Mouse (Mus musculus) cortical plate, adult 2 months (tissue): ENCODE measurements around the gene Cacna2d3.

Experiments used
- CTCF ChIP-seq: fragments of 200-500 bp; IDR thresholded peaks from 2 replicates; pipeline ENCODE4 v1.5.1; 2011; ENCODE audit warnings: mild to moderate bottlenecking, control low read depth, low read length; ENCODE audit not compliant: insufficient read depth; ENCODE audit errors: extremely low read depth
- POLR2A ChIP-seq: fragments of 200-500 bp; IDR thresholded peaks from 2 replicates; pipeline ENCODE4 v1.6.1; 2011; ENCODE audit warnings: mild to moderate bottlenecking, low read length, control low read depth; ENCODE audit not compliant: insufficient read depth; ENCODE audit errors: extremely low read depth

DNA sequence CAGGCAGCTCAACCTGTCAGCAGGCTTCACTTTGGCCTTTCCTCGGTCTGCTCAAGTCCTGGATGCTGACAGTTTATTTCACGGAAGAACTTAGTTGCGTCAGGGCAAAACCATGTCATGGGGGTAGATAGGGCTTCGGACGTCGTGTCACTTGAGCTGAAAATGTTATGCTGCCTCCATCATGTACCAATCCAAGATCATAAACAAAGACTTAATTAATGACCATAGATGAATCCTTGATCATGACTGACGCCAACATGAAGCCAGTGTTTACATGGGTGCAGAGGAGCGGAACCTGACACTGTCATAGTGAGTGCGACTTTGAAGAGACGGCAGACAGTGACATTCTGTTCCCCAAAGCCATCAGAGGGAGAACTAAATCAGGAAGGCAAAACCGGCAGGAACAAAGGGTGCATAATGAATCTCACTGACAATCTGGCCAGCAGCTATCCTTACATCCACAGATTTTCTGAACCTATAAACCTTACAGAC lies 542.2 kb downstream of the Cacna2d3 start:
- TF ChIP-seq CTCF (no peak), POLR2A (no peak)
